Mouse (Mus musculus): ENCODE results near the gene Wscd2. TPM values are rescaled to one million over a fixed set of nuclear protein-coding genes. Genes with fewer than 3 reads are reported as not detected.

The Wscd2 gene
- polyA plus RNA-seq, 1 experiment = 4.9 TPM

GRCm38 (mm10) chr5:113600181-113600580 lies 110.0 kb downstream of the Wscd2 start:
- Histone ChIP-seq H3K4me1 (ENCODE audit: control insufficient read depth, insufficient read depth, low read length) (no peaks in the 10 kb centered on the region), H3K4me3 (replicated peaks; ENCODE audit: extremely low read depth, low read depth, low read length) (no peak overlapping the region)
- TF ChIP-seq CTCF (IDR thresholded peaks at IDR 0.05; ENCODE audit: insufficient read depth, low read length) (no peak), POLR2A (IDR thresholded peaks at IDR 0.05; ENCODE audit: borderline replicate concordance, extremely low read depth, low read depth, low read length) (no peak)
- 66% methylated on average over 3 of the region's 3 CpGs for WGBS
- no peak for DNase-seq

DNA sequence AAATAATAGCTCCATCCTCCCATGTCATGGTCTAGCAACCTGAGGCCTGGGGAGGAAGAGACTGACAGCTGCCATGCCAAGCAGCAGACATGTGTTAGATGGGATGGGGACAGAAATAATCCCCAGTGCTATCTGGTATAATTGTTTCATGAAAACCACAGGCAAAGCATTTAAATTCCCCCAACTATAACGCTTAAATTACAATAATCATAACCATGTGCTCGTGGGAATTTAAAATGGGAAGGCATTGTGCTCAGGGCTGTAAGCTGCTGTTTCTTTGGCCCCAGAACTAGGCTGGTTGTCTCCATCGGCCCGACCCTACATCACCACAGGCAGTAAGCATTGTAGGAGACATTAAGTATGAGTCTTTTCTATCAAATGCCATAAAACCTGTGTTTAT lies 110.7 kb downstream of the Wscd2 start:
- no peak for DNase-seq
- no peak overlapping the region for H3K4me3 ChIP-seq (replicated peaks; ENCODE audit: extremely low read depth, low read depth, low read length)
- H3K4me1 ChIP-seq (ENCODE audit: control insufficient read depth, insufficient read depth, low read length) = no peaks in the 10 kb centered on the region
- TF ChIP-seq CTCF (IDR thresholded peaks at IDR 0.05; ENCODE audit: insufficient read depth, low read length) = no peak
- no peak for TF ChIP-seq POLR2A (IDR thresholded peaks at IDR 0.05; ENCODE audit: borderline replicate concordance, extremely low read depth, low read depth, low read length)
- WGBS = 82% methylated on average over 4 of the region's 4 CpGs

DNA sequence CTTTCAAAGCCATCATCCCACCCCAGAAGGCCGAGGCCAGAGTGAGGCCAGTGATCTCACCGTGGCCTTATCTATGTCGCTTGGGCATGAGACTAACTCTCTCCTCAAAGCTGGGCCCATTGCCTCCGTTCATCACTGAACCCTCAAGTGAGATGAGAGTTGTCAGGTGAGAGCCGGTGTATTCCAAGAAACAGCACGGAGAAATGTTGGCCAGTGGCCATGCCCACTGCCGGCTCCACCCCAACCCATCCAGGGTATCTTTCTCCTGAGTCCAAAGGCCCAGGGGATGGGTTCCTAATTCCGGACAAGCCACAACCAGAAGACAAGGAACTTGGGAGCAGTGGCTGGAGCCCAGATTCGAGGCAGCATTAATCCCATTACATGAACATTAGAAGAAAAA lies 113.3 kb downstream of the Wscd2 start:
- H3K4me1 ChIP-seq (ENCODE audit: control insufficient read depth, insufficient read depth, low read length) = peaks cover 2% of the 10 kb centered on the region
- no peak for DNase-seq
- 69% methylated on average over 9 of the region's 9 CpGs for WGBS
- H3K4me3 ChIP-seq (replicated peaks; ENCODE audit: extremely low read depth, low read depth, low read length) = no peak overlapping the region
- TF ChIP-seq POLR2A (IDR thresholded peaks at IDR 0.05; ENCODE audit: borderline replicate concordance, extremely low read depth, low read depth, low read length) (no peak), CTCF (IDR thresholded peaks at IDR 0.05; ENCODE audit: insufficient read depth, low read length) (no peak)

DNA sequence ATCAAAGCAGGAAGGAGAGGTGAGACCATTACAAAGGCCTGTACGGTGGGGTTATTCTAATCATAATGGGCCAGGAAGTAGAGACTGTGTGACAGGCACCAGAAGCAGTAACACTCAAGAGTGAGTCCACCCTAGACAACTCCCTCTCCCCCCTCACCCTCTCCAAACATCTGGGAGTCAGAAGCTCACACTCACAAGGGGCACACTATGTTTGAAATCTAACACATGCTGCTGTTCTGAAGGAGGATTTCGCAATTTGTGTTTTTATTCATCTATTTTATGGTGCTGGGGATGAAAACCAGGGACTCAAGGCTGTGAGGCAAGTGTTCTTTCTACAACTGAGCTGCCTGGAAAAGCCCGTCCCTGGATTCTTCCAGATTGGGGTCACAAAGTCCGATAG lies 114.6 kb downstream of the Wscd2 start:
- TF ChIP-seq CTCF (IDR thresholded peaks at IDR 0.05; ENCODE audit: insufficient read depth, low read length) (no peak), POLR2A (IDR thresholded peaks at IDR 0.05; ENCODE audit: borderline replicate concordance, extremely low read depth, low read depth, low read length) (no peak)
- WGBS = 58% methylated on average over 4 of the region's 4 CpGs
- no peak for DNase-seq
- peaks cover 2% of the 10 kb centered on the region for H3K4me1 ChIP-seq (ENCODE audit: control insufficient read depth, insufficient read depth, low read length)
- H3K4me3 ChIP-seq (replicated peaks; ENCODE audit: extremely low read depth, low read depth, low read length) = no peak overlapping the region

DNA sequence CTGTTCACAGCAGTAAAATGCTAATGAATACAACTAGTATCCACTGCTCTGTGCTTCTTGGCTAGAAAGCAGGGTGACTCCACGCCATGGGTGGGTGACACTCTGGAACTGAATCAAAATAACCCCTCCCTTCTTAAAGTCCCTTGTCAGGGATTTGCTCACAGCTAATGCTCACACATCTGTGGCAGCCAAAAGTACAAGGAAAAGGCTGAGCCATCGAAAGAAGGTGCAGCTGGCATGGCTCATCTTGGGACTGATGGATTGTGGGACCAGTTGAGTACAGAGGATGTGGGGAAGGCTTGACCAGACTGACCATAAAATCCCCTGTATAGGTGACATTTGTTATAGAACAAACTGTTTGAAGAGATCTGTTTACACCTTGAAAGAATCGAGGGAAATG lies 116.0 kb downstream of the Wscd2 start:
- Histone ChIP-seq H3K4me1 (ENCODE audit: control insufficient read depth, insufficient read depth, low read length) (peaks cover 2% of the 10 kb centered on the region), H3K4me3 (replicated peaks; ENCODE audit: extremely low read depth, low read depth, low read length) (no peak overlapping the region)
- 56% methylated on average over 3 of the region's 3 CpGs for WGBS
- no peak for DNase-seq
- TF ChIP-seq CTCF (IDR thresholded peaks at IDR 0.05; ENCODE audit: insufficient read depth, low read length) (no peak), POLR2A (IDR thresholded peaks at IDR 0.05; ENCODE audit: borderline replicate concordance, extremely low read depth, low read depth, low read length) (no peak)

- WGBS = 63% methylated on average over 8 of the region's 8 CpGs
- no peak for DNase-seq
- Histone ChIP-seq H3K4me3 (replicated peaks; ENCODE audit: extremely low read depth, low read depth, low read length) (no peak overlapping the region), H3K4me1 (ENCODE audit: control insufficient read depth, insufficient read depth, low read length) (peaks cover 2% of the 10 kb centered on the region)
- TF ChIP-seq POLR2A (IDR thresholded peaks at IDR 0.05; ENCODE audit: borderline replicate concordance, extremely low read depth, low read depth, low read length) (no peak), CTCF (IDR thresholded peaks at IDR 0.05; ENCODE audit: insufficient read depth, low read length) (no peak)
Observed at GRCm38 (mm10) chr5:113606961-113607785, 117.0 kb downstream of the Wscd2 start.

DNA sequence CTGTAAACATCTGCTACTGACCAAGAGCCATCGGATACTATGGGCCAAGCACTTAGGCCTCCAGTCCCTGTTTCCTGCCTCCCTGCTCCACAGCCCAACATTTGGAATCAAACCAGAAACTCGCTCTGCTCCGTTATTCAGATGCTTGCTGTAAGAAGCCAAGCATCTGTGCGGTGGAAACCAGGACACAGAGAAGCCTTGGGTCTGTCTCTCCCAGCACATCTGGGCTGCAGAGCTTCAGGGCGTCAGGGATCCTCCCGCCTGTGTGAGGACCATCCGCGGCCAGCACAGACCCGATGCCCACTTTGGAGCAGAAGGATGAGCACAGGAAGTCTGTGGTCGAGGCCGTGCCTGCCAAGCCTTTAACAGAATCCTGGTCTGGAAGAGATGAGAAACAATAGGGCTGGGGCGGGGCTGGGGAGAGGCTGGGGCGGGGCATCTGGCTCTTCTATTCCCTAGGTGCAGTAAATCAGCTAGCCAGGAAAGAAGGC lies 117.9 kb downstream of the Wscd2 start:
- no peak for TF ChIP-seq POLR2A (IDR thresholded peaks at IDR 0.05; ENCODE audit: borderline replicate concordance, extremely low read depth, low read depth, low read length)
- TF ChIP-seq CTCF (IDR thresholded peaks at IDR 0.05; ENCODE audit: insufficient read depth, low read length) = no peak
- no peak for DNase-seq
- WGBS = 21% methylated on average over 13 of the region's 13 CpGs
- Histone ChIP-seq H3K4me3 (replicated peaks; ENCODE audit: extremely low read depth, low read depth, low read length) (no peak overlapping the region), H3K4me1 (ENCODE audit: control insufficient read depth, insufficient read depth, low read length) (peaks cover 2% of the 10 kb centered on the region)

DNA sequence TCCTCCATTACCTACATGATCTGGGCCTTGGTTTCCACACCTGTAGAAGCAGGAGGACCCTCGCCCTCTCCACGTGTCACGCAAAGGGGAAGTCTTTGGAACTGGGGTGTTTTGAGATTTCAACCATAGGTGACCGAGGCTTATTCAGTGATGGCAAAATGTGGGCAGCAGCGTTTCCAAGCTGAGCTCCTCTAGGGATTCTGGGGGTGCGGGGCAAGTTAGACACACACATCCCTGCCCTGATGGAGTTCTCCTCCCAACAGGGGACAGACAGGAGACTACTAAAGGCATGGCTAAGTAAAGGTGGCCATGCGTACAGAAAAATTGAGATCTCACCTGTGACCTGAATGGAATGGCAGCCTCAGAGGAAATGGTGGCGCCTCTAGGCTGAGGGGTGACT lies 118.4 kb downstream of the Wscd2 start:
- H3K4me1 ChIP-seq (ENCODE audit: control insufficient read depth, insufficient read depth, low read length) = peaks cover 2% of the 10 kb centered on the region
- no peak for DNase-seq
- no peak overlapping the region for H3K4me3 ChIP-seq (replicated peaks; ENCODE audit: extremely low read depth, low read depth, low read length)
- TF ChIP-seq POLR2A (IDR thresholded peaks at IDR 0.05; ENCODE audit: borderline replicate concordance, extremely low read depth, low read depth, low read length) (no peak), CTCF (IDR thresholded peaks at IDR 0.05; ENCODE audit: insufficient read depth, low read length) (no peak)
- 74% methylated on average over 8 of the region's 8 CpGs for WGBS

DNA sequence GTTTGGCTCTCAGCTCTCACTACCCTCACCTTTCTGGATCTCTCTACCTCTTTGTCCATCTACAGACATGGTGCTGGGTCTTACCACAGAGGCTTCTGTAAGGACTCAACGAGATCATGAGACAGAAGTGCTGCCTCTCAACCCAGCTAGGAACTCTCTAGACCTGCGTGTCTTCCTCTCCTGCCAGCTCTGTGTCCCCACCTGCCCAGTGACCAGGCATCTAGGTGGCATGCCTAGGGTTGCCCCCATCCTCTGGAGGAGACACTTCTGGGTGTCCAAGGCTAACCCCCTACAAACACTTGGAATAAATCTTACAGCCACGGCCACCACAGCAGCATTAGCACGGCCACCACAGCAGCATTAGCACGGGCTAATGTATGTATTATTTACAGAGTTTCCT lies 119.8 kb downstream of the Wscd2 start:
- TF ChIP-seq CTCF (IDR thresholded peaks at IDR 0.05; ENCODE audit: insufficient read depth, low read length) = no peak
- no peak for TF ChIP-seq POLR2A (IDR thresholded peaks at IDR 0.05; ENCODE audit: borderline replicate concordance, extremely low read depth, low read depth, low read length)
- WGBS = 66% methylated on average over 5 of the region's 5 CpGs
- Histone ChIP-seq H3K4me3 (replicated peaks; ENCODE audit: extremely low read depth, low read depth, low read length) (no peak overlapping the region), H3K4me1 (ENCODE audit: control insufficient read depth, insufficient read depth, low read length) (peaks cover 2% of the 10 kb centered on the region)
- DNase-seq = no peak

DNA sequence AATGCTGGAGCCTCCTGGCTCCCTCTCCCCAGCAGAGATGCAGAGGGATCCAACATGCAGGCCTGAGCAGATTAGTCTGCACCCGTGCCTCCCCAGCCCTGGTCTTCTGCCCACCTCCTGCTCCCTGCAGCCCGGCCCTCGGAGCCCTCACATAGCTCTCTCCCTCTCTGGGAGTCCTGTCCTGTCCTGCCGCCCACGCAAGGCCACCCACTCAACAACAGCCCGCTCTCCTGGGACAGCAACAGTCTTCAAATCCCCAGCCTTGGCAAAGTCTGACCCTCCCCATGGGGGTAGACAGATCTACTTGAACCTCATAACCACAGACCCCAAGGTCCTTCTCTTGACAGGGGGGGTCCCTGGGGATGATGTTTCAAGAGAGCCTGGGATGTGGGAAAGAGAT lies 120.4 kb downstream of the Wscd2 start:
- 64% methylated on average over 6 of the region's 6 CpGs for WGBS
- DNase-seq = no peak
- TF ChIP-seq POLR2A (IDR thresholded peaks at IDR 0.05; ENCODE audit: borderline replicate concordance, extremely low read depth, low read depth, low read length) (no peak), CTCF (IDR thresholded peaks at IDR 0.05; ENCODE audit: insufficient read depth, low read length) (no peak)
- Histone ChIP-seq H3K4me1 (ENCODE audit: control insufficient read depth, insufficient read depth, low read length) (peaks cover 2% of the 10 kb centered on the region), H3K4me3 (replicated peaks; ENCODE audit: extremely low read depth, low read depth, low read length) (no peak overlapping the region)
